Mouse (Mus musculus) CD4-positive helper T cell, adult 2 months (primary cell): ENCODE measurements around the gene Dqx1.
A peak's percentile ranks its signal among the peaks of the same experiment; 100 is the strongest.

Experiments
- DNase-seq: peaks from one replicate; pipeline ENCODE4 v3.0.0-alpha.2; 2012; ENCODE audit warnings: low read depth, missing footprints, low spot score

Dqx1 gene

DNA sequence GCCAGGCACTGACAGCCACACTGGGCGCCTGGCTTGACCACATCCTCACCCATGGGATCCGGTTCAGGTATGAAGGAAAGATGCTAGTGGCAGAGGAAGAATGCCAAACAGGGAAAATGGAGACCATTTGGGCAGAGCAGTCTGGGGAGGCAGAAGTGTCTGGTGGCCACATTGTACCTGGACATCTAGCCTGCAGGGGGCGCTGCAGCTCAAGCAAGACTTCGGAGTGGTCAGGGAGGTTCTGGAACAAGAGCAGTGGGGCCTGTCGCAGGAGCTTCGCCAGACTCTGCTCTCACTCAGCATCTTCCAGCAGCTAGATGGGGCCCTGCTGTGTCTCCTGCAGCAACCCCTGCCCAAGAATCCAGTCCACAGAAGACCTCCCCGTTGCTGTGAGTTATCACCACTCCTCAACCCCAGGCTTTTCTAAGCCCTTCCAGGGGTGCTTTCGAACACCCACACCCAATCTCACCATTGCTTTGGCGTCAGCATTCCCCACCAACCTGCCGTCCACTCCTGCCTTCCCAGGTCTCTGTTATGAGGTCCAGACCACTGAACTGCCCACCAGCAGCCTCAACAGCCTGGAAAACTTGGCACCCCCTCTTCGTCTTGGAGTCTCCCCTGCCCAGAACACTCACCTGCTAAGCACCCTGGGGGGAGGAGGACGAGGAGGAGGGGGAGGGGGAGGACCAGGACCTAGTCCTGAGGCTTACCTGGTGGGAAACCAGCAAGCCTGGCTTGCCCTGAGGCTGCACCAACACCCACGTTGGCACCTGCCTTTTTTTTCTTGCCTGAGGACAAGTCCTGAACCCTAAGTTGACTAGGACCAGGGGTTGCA is 50.1 kb downstream of the Dqx1 start:
- DNase-seq = peak; percentile 80

DNA sequence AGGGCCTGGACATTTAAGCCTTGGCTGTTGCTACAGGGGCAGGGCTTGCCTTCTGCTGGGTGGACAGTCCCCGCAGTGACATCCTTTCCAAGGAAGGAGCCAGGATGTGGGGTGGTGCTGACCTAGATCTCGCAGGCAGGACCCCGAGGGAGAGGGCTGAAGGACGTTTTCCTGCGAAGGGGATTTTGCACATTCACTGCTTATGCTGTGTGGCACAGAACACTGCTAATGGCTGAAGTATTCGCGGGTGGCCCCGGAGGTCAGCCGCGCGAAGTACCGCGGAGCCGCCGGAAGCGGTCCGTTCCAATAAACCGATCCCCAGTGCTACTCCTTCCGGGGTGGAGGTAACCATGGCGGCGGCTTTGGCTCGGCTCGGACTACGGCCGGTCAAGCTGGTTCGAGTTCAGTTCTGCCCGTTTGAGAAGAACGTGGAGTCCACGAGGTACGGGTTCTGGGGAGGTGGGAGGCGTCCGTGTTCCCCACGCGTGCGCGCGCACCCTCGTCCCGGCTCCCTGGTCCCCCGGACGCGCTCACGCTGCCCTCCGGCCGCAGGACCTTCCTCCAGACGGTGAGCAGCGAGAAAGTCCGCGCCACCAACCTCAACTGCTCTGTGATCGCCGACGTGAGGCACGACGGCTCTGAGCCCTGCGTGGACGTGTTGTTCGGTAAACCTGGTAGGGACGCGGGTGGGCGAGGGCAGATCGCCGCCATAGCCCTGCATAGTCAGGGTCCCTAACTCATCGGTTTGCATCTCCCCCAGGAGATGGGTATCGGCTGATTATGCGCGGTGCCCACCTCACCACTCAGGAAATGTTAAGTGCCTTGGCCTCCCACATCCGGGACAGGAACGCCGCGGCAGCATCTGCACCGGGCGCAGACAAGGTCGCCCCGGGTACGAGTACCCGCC is 51.4 kb downstream of the Dqx1 start, which contains the start of gene Mrpl53:
Gene Mrpl53, plus strand, starts transcription at position 279 of the 907 bp plus-strand sequence.
- DNase-seq = peak; percentile 76

DNA sequence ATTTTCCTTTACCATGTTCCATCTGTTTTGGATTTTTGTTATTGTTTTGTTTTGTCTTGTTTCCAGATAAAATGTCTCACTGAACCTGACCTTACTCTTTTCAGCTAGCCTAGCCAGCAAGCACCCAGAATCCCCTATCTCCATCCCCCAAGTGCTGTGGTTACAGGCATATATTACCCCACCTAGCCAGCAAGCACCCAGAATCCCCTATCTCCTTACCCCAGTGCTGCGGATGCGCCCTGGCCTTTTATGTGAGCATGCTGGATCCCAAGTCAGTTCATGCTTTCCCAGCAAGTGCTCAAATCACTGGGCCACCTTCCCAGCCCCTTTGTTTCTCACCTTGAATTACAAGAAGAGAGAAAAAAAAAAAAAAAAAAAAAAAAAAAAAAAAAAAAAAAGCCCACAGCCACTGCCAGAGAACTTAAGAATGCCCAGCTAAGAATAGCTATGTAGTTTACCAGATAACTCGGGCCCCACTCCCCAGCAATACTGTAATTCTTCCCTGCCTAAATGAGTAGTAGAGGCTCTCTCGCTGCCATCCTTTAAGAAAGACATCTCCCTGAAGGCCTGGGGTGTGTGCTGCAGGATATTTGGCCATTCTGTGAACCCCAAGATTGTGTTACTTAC is 54.0 kb downstream of the Dqx1 start:
- no peak for DNase-seq

DNA sequence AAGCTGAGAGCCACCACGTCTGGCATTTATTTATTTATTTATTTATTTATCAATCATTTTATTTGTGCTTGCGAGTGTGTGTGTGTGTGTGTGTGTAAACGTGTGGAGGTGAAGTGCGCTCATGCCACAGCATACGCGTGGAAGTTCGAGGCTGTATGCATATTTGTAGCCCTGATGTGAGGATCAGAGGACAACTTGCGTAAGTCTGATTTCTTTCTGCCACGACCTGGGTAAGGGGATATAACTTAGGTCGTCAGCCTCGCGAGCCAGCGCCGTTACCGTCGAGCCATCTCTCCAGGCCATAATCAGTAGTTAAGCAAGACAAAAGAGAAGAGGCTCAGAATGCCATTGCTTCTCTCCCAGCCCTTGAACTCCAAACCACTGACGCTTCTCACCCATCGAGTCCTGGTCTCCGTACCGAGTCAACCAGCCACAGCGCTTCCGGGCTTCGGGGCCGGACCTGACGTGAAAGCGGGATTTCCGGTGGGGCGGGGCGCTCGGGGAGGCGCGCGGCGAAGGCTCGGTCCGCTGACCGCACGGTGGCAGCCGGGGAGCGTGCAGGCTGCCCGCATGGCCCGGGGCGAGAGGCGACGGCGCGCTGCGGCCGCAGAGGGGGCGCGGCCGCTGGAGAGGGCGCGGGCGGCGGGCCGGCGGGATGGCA is 57.5 kb downstream of the Dqx1 start, which contains the start of gene Mogs:
Gene Mogs, plus strand, starts transcription at position 486 of the 661 bp plus-strand sequence.
- DNase-seq = peak; percentile 92

DNA sequence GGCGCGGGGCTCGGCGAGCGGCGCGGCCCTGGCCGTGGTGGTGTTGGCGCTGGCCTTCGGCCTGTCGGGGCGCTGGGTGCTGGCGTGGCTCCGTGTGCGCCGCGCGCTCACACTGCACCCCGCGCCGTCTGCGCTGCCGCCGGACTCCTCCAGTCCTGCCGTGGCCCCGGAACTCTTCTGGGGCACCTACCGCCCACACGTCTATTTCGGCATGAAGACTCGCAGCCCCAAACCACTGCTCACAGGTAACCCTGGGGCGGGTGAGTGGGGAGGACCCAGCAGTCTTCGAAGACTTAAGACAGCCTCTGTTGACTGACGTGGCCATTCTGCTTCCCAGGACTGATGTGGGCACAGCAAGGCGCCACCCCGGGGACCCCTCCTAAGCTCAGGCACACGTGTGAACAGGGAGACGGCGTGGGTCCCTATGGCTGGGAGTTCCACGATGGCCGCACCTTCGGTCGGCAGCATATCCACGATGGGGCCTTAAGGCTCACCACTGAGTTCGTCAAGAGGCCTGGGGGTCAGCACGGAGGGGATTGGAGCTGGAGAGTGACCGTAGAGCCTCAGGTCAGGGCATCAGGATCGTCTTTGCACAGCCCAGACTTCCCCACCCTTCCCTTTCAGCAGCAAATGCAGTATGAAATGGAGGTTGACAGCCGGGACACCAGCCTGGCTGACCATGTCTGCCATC is 58.2 kb downstream of the Dqx1 start:
- DNase-seq = peak; percentile 72

DNA sequence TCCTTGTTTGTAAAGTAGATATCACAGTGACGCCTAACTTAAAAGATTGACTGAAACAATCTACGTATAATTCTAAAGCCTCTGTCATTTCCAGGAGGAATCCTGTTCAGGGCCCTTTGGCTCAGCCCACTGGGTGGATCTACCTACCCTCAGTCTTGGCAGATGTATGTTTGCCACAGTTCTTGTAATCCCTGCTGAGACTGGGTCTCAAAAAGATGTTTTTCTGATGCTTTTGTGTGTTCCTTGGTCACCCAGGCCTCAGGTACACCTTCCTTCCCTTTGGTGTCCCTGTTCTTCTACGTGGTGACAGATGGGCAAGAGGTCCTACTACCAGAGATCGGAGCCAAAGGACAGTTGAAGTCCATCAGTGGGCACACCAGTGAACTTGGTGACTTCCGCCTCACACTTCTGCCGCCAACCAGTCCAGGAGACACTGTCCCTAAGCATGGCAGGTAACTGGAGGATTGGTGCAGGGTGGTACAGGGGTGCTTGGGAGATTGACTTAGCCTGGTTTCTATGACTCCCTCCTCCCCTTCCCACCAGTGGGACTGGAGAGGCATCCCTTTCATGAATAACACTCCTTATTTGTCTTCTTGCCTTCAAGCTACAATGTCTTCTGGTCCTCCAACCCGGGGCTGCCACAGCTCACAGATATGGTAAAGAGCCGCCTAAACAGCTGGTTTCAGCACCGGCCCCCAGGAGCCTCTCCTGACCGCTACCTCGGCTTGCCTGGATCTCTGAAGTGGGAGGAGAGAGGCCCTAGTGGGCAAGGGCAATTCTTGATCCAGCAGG is 58.9 kb downstream of the Dqx1 start:
- no peak for DNase-seq
